Mouse (Mus musculus) embryonic facial prominence, embryonic 15.5 days (tissue): ENCODE data around the gene Taz. TPM values are rescaled to one million over a fixed set of nuclear protein-coding genes. Genes with fewer than 3 reads are reported as not detected.

Experiments used
- ATAC-seq: fragments of 200-750 bp; cut with Nextera tagmentation; 2 replicates; pipeline ENCODE4 v1.8.0; 2017; ENCODE audit warnings: low read depth, moderate TSS enrichment; ENCODE audit not compliant: insufficient number of reproducible peaks, low FRiP score, low TSS enrichment
- H3K27ac ChIP-seq: fragments of 300-500 bp; sonication (generic); replicated peaks from 2 replicates; pipeline ENCODE4 v1.5.1; 2015; ENCODE audit warnings: mild to moderate bottlenecking, inconsistent platforms
- H3K27me3 ChIP-seq: fragments of 300-500 bp; sonication (generic); 2 replicates; pipeline ENCODE4 v1.6.1; 2015; ENCODE audit warnings: inconsistent platforms
- H3K36me3 ChIP-seq: fragments of 300-500 bp; sonication (generic); 2 replicates; pipeline ENCODE4 v1.6.1; 2015; ENCODE audit warnings: mild to moderate bottlenecking, inconsistent platforms
- H3K4me1 ChIP-seq: fragments of 300-500 bp; sonication (generic); 2 replicates; pipeline ENCODE4 v1.6.1; 2015; ENCODE audit warnings: inconsistent platforms
- H3K4me2 ChIP-seq: fragments of 300-500 bp; sonication (generic); replicated peaks from 2 replicates; pipeline ENCODE4 v1.6.1; 2015; ENCODE audit warnings: mild to moderate bottlenecking, inconsistent platforms
- H3K4me3 ChIP-seq: fragments of 300-500 bp; sonication (generic); replicated peaks from 2 replicates; pipeline ENCODE4 v1.5.1; 2015; ENCODE audit warnings: mild to moderate bottlenecking, inconsistent platforms
- H3K9ac ChIP-seq: fragments of 300-500 bp; sonication (generic); 2 replicates; pipeline ENCODE4 v1.6.1; 2015; ENCODE audit warnings: inconsistent platforms
- H3K9me3 ChIP-seq: fragments of 300-500 bp; sonication (generic); replicated peaks from 2 replicates; pipeline ENCODE4 v1.6.1; 2016; ENCODE audit warnings: inconsistent platforms
- WGBS: fragments of 180-500 bp; shearing (Covaris S2); methylation state at CpG from one replicate; pipeline ENCODE4 v1.1.7; 2015; 5-methylcytosine and 5-hydroxymethylcytosine counted together
- polyA plus RNA-seq: library from polyadenylated mRNA; unstranded; fragments of >200 nt; fragmentation: Nextera tagmentation; extraction: Ambion mirVana; gene quantifications from 2 replicates; pipeline ENCODE4 v1.2.1, GENCODE M21; 2015

Taz gene
- polyA plus RNA-seq, 1 experiment from 2014 or later = 103 TPM

DNA sequence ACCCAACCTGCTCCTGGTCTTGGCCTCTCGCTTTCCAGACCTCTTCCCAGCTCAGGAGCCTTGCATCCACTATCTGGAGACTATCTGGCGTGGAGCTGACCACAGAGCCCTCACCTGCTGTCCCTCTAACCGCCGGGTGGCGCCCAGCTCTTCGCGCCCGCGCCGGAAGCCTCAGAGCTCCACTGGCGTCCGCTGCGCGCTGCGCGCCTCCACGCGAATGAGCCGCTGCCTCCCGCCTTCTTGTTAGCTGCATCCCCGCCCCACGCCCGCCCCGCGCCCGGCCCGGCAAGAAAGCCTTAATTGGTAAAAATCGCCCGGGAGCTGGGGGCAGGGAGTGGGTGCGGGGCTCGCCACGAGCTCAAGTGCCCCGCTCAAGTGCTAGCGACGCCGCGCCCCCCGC is 32.1 kb upstream of the Taz start, which contains the start of gene Flna:
Gene Flna (minus strand): TSS at position 206 of the 400 bp plus-strand sequence.
- peak within 1 kb of the TSS; percentile 59 for H3K4me2 ChIP-seq
- H3K9ac ChIP-seq = peak within 1 kb of the TSS; percentile 26; the same call in 1 of the 2 replicates
- H3K36me3 ChIP-seq = no peaks in the 10 kb centered on the region
- H3K4me3 ChIP-seq = peak within 1 kb of the TSS; percentile 46
- WGBS = 15% methylated on average over 38 of the region's 38 CpGs
- no peak for ATAC-seq
- no peaks in the 10 kb centered on the region for H3K9me3 ChIP-seq
- no peaks in the 10 kb centered on the region for H3K27me3 ChIP-seq
- 0 out of 2 replicates have a peak, but pooled peaks cover 5% of the 10 kb centered on the region for H3K4me1 ChIP-seq
- peak within 1 kb of the TSS; percentile 72 for H3K27ac ChIP-seq

DNA sequence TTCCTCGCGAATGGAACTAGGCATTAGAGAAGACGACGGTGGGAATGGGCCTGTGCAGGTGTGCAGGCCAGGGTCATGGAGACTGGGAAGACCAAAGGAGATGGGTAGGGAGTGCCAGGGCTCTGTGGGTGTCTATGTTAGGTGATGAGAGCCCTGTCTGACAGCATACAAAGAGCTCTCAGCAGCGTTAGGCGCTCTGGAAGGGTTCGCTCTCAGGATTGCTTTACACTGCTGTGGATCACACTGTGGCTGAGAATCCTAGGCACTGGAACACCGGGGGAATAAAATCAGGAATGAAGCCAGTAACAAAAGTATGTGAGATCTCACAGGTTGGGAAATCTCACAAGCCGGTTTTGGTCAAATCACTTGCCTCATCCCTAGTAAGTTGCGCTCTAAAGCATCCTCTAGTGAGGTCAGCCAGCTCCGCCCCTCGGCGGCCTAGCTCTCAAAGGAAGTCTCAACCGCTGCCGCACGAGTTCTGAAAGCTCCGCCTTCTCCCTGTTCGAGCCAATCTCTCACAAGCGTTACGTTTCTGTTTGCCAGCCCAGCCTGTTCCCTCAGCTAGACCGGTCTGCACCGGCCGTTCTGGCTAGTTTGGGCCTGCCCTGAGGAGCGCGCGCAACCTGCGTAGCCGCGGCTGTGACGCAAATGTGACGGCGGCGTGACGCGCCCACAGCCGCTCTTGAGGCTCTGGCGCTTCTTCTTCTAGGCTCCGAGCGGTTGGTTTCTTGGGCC is 27.4 kb upstream of the Taz start, which contains the start of gene Emd:
Gene Emd (plus strand): TSS at position 535 of the 735 bp plus-strand sequence.
- Histone ChIP-seq H3K4me2 (peak within 1 kb of the TSS; percentile 52), H3K27me3 (no peaks in the 10 kb centered on the region), H3K9ac (peak within 1 kb of the TSS; percentile 59), H3K9me3 (no peaks in the 10 kb centered on the region), H3K36me3 (peaks cover 10% of the 10 kb centered on the region; the same call in 1 of the 2 replicates), H3K27ac (peak within 1 kb of the TSS; percentile 93), H3K4me3 (peak within 1 kb of the TSS; percentile 58), H3K4me1 (no peaks in the 10 kb centered on the region)
- ATAC-seq = peak; percentile 95
- 18% methylated on average over 39 of the region's 39 CpGs for WGBS

DNA sequence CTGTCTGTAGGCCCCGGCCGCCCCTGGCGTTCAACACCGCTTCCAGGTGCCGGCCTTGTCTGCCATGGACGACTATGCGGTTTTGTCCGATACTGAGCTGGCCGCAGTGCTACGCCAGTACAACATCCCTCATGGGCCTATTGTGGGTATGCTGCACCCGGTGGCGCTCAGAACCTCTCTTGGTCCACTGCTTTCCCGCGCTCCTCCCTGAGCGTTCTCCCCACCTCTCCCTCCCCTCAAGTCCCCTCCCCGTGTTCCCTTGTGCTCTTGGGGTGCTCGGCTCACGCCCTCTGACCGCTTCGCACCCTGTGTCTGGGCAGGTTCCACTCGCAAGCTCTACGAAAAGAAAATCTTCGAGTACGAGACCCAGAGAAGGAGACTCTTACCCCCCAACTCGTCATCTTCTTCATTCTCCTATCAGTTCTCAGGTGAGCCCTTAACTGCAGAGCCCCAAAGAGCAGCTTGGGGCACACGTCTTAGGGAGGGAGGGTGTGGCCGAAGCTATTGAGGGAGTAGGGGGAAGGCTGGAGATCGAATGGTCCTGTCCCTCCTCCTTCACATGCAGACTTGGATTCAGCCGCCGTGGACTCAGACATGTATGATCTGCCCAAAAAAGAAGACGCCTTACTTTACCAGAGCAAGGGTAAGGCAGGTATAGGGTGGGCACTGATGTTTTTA is 26.7 kb upstream of the Taz start:
- H3K4me3 ChIP-seq = peak overlapping the region; percentile 58
- no peaks in the 10 kb centered on the region for H3K4me1 ChIP-seq
- no peak; the same call in 1 of the 2 replicates for ATAC-seq
- WGBS = 20% methylated on average over 31 of the region's 31 CpGs
- no peaks in the 10 kb centered on the region for H3K9me3 ChIP-seq
- peak overlapping the region; percentile 59 for H3K9ac ChIP-seq
- H3K36me3 ChIP-seq = peaks cover 10% of the 10 kb centered on the region; the same call in 1 of the 2 replicates
- H3K27ac ChIP-seq = peak overlapping the region; percentile 93
- H3K4me2 ChIP-seq = peak overlapping the region; percentile 52
- no peaks in the 10 kb centered on the region for H3K27me3 ChIP-seq

DNA sequence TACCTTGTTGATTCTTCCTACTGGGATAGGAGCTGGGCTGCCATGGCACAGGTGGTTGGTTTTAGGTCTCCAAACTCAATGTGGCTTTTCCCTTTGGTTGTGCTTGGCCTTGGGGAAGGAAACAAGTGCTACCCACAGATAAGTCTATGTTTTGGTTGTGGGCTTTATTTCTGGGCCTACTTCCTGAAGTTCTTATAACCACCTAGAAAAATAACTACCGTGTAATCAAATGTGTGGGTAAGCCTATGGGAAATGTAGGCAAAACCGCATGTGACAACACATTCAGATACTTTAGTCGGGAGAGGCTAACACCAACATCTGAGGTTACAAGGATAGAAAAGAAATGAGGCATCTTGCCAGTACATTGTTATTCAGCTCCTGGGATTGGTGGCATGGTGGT is 24.0 kb upstream of the Taz start:
- H3K36me3 ChIP-seq = peaks cover 13% of the 10 kb centered on the region; the same call in 1 of the 2 replicates
- no peaks in the 10 kb centered on the region for H3K27me3 ChIP-seq
- ATAC-seq = no peak
- H3K9ac ChIP-seq = no peak overlapping the region
- no peaks in the 10 kb centered on the region for H3K4me1 ChIP-seq
- 89% methylated on average over 3 of the region's 3 CpGs for WGBS
- H3K4me3 ChIP-seq = no peak overlapping the region
- H3K27ac ChIP-seq = no peak overlapping the region
- H3K4me2 ChIP-seq = no peak overlapping the region
- H3K9me3 ChIP-seq = no peaks in the 10 kb centered on the region

DNA sequence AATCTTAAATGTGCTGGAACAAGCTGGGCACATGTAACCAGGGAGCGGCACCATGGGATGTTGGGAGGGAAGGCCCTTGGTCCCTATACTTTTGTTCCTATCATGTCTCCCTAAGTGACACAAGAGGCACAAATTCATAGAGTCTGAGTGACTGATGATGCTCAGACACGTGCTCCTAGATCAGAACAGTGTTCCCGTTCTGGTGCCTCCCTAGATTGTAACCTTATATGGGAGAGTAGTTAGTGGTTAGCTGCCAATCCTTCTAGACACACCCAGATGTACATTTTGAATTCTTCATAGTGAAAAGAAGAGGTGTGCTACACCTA is 12.0 kb upstream of the Taz start:
- H3K9ac ChIP-seq = peak overlapping the region; percentile 31; the same call in 1 of the 2 replicates
- ATAC-seq = peak; percentile 39; the same call in 1 of the 2 replicates
- 23% methylated on average over 3 of the region's 3 CpGs for WGBS

DNA sequence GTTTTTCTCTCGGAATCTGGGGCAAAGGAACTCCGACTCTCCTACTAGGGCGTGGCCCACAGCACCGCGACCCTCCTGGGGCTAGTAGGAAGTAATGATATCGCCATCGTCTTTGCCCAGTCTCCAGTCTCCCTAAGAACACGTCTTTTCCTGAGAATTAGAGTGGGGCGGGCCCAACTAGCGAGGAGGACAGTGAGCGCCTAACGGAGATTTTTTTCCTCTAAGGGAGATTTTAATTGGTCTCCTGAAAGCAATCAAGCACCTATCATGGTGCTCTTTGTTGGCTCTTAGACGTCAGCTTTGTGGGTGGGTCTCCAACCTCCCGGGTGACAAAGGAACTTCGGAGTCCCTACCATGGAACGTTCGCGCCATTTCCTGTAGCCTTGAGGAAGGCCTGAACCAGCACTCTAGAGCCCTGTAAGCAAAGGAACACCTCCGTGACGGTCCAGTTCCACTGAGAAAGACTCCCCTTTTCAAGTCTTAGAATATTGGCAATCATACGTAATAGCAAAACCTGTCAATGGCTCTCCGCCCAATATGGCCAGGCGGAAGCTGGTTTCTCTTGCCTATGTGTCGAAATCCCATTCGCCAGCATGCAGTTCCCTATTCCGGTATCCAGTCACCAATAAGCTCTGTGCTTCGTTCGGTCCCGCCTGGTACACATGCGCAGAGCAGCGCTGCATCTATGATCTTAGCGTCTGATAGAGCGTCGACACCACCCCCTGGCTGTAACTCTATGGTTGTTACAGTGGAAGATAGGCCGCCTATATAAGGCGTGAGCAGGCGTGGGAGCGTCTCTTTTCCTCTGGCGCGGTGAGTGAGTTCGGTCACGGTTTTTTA is 11.4 kb upstream of the Taz start, which contains the start of gene Rpl10:
Gene Rpl10 (plus strand): TSS at position 751 of the 840 bp plus-strand sequence.
- WGBS = 17% methylated on average over 42 of the region's 42 CpGs
- no peaks in the 10 kb centered on the region for H3K4me1 ChIP-seq
- peak within 1 kb of the TSS; percentile 57 for H3K4me3 ChIP-seq
- 0 out of 2 replicates have a peak, but pooled peaks cover 5% of the 10 kb centered on the region for H3K36me3 ChIP-seq
- H3K27ac ChIP-seq = peak within 1 kb of the TSS; percentile 97
- peak; percentile 95 for ATAC-seq
- H3K9ac ChIP-seq = peak within 1 kb of the TSS; percentile 63
- H3K9me3 ChIP-seq = no peaks in the 10 kb centered on the region
- peak within 1 kb of the TSS; percentile 44 for H3K4me2 ChIP-seq
- H3K27me3 ChIP-seq = no peaks in the 10 kb centered on the region

More for the DNA sequence above, 12.0 kb upstream of the Taz start:
- peak overlapping the region; percentile 97 for H3K27ac ChIP-seq
- H3K4me1 ChIP-seq = no peaks in the 10 kb centered on the region
- H3K4me2 ChIP-seq = peak overlapping the region; percentile 44
- H3K9me3 ChIP-seq = no peaks in the 10 kb centered on the region
- no peaks in the 10 kb centered on the region for H3K27me3 ChIP-seq
- H3K4me3 ChIP-seq = peak overlapping the region; percentile 57
- 0 out of 2 replicates have a peak, but pooled peaks cover 5% of the 10 kb centered on the region for H3K36me3 ChIP-seq

DNA sequence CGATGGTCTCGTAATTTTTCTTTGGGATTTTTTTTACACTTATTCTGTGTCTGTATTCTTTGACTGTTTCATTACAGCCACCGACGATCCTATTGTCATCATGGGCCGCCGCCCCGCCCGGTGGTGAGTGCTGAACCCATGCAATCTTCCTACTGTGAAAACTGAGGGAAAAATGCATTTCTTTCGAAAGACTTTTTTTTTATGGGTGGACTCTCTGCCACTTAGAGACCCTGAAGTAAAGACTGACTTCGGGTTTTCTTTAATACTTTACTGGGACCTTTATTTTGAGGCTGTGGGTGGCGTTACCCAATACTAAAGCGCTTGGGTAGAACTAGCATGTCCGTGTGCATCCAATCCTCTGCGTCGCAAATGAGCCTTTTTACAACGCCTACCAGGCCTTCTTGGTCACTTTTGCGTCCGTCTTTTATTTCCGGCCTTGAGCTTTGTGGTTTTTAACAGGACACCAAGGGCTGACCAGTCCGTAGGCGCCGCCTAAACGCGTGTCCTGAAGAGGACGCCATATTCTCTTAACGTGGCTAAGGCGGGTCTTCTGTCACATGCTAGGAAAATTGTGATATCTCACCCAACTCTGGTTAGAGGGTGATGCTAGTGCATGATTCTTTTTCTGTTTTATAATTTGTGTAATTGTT is 10.7 kb upstream of the Taz start:
- no peaks in the 10 kb centered on the region for H3K9me3 ChIP-seq
- no peak for ATAC-seq
- 0 out of 2 replicates have a peak, but pooled peaks cover 5% of the 10 kb centered on the region for H3K36me3 ChIP-seq
- H3K4me2 ChIP-seq = peak overlapping the region; percentile 44
- WGBS = 22% methylated on average over 27 of the region's 27 CpGs
- H3K27me3 ChIP-seq = no peaks in the 10 kb centered on the region
- H3K4me1 ChIP-seq = no peaks in the 10 kb centered on the region
- peak overlapping the region; percentile 87 for H3K27ac ChIP-seq
- peak overlapping the region; percentile 57 for H3K4me3 ChIP-seq
- peak overlapping the region; percentile 63 for H3K9ac ChIP-seq

DNA sequence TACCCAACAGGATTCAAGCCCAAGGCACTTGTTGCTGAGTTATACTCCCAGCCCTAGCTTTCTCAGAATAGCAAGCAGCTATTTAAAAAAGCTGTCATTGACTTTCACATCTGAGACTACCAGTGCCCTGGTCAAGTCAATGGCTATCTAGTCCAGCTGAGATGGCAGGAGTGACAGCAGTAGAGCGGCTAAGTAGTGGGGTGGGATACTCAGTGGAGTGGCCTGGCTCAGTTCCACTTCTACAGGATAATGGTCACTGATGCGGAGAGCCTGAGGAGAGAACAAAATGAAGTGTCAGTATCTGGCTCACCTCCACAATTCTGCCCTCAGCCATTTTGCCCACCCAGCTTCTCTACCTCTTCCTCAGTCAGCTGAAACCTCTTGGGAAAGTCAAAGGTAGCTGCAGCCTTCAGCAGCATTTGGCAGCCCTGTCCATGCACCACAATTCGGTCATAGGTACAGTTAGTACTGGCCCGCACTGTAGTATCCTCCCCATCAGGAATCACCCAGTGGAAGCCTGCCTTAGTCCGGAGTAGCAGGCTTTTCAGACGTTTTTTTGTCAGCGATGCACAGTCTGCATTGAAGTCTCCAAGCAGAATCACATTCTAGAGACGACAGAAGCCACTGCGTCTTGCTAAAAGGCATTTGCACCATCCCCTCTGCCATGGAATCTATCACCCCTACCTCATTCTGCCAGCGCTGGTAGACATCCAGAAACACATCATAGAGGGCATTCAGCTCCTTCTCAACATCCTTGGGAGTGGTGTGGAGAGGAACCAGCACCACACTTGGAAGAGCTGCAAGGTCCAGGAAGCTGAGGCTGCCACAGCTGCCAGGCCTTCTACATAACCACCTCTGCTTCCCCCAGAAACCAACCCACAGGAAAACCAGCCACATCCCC is 8.0 kb upstream of the Taz start:
- Histone ChIP-seq H3K9me3 (no peaks in the 10 kb centered on the region), H3K4me1 (no peaks in the 10 kb centered on the region), H3K4me3 (no peak overlapping the region), H3K4me2 (no peak overlapping the region), H3K27me3 (no peaks in the 10 kb centered on the region), H3K27ac (peak overlapping the region; percentile 34; the same call in 1 of the 2 replicates), H3K9ac (no peak overlapping the region), H3K36me3 (0 out of 2 replicates have a peak, but pooled peaks cover 5% of the 10 kb centered on the region)
- no peak for ATAC-seq
- WGBS = 25% methylated on average over 10 of the region's 10 CpGs

DNA sequence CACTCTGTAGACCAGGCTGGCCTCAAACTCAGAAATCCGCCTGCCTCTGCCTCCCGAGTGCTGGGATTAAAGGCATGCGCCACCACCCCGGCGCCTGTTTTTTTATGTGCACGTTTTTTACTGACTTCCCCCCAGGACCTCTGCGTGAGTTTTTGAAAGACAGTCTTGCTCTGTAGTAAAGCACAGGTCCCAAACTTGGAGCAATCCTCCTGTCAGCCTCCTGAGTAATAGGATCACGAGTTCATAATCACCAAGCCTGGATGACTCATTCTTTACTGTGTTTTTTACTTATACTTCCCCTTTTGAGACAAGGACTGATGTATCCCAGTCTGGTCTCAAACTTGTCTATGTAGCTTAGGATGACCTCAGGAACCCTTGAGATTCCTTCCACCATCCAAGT is 3.8 kb upstream of the Taz start:
- H3K27me3 ChIP-seq = no peaks in the 10 kb centered on the region
- no peak overlapping the region for H3K27ac ChIP-seq
- H3K9me3 ChIP-seq = no peaks in the 10 kb centered on the region
- H3K4me2 ChIP-seq = no peak overlapping the region
- WGBS = 73% methylated on average over 8 of the region's 8 CpGs
- no peak overlapping the region for H3K9ac ChIP-seq
- 0 out of 2 replicates have a peak, but pooled peaks cover 5% of the 10 kb centered on the region for H3K36me3 ChIP-seq
- H3K4me1 ChIP-seq = 0 out of 2 replicates have a peak, but pooled peaks cover 2% of the 10 kb centered on the region
- H3K4me3 ChIP-seq = no peak overlapping the region
- no peak for ATAC-seq
